Mouse (Mus musculus): ENCODE measurements around the gene Nup133. TPM values are rescaled to one million over a fixed set of nuclear protein-coding genes. Genes with fewer than 3 reads are reported as not detected.

Nup133 gene
- polyA plus RNA-seq, 1 experiment from 2014 or later = 26.4 TPM

GRCm38 (mm10) chr8:123925671-123926070 is 23.4 kb downstream of the Nup133 start:
- Histone ChIP-seq H3K27me3 (replicated peaks; ENCODE audit: control insufficient read depth, insufficient read depth, low read length) (no peaks in the 10 kb centered on the region), H3K9ac (ENCODE audit: low read depth, low read length) (no peak overlapping the region), H3K9me3 (ENCODE audit: control insufficient read depth, low read length) (no peaks in the 10 kb centered on the region), H3K27ac (ENCODE audit: low read length) (no peak overlapping the region), H3K4me1 (ENCODE audit: control insufficient read depth, insufficient read depth, low read length) (no peaks in the 10 kb centered on the region), H3K4me2 (ENCODE audit: low read depth, low read length) (no peak overlapping the region), H3K36me3 (ENCODE audit: control insufficient read depth, insufficient read depth, low read length) (peaks cover 6% of the 10 kb centered on the region; the same call in 1 of the 2 replicates), H3K4me3 (ENCODE audit: low read length) (no peak overlapping the region)
- WGBS = 88% methylated on average over 3 of the region's 3 CpGs
- ATAC-seq = no peak

DNA sequence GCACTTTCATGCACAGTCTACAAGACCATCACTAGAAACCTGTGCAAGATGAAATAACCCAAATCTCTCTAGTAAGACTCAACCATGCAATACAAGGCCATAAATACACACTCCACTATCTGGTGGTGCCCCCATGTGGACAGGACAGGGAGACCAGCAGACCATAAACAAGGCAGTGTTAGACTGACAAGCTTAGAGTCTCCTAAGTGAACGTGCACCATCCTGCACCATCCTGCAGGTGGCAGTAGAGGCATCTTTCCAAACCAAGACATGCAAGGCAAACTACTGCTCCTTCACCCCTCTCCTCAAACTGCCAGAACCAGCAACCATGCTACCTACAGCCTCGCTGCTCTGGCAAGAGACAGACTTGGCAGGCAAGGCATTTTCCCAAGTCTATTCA is 24.3 kb downstream of the Nup133 start:
- no peak overlapping the region for H3K27ac ChIP-seq (ENCODE audit: low read length)
- no peaks in the 10 kb centered on the region for H3K4me1 ChIP-seq (ENCODE audit: control insufficient read depth, insufficient read depth, low read length)
- peak; percentile 69 for ATAC-seq
- peaks cover 6% of the 10 kb centered on the region; the same call in 1 of the 2 replicates for H3K36me3 ChIP-seq (ENCODE audit: control insufficient read depth, insufficient read depth, low read length)
- no peak overlapping the region for H3K9ac ChIP-seq (ENCODE audit: low read depth, low read length)
- no peaks in the 10 kb centered on the region for H3K9me3 ChIP-seq (ENCODE audit: control insufficient read depth, low read length)
- WGBS = 20% methylated on average over 2 of the region's 2 CpGs
- H3K4me3 ChIP-seq (ENCODE audit: low read length) = no peak overlapping the region
- no peaks in the 10 kb centered on the region for H3K27me3 ChIP-seq (replicated peaks; ENCODE audit: control insufficient read depth, insufficient read depth, low read length)
- H3K4me2 ChIP-seq (ENCODE audit: low read depth, low read length) = no peak overlapping the region

DNA sequence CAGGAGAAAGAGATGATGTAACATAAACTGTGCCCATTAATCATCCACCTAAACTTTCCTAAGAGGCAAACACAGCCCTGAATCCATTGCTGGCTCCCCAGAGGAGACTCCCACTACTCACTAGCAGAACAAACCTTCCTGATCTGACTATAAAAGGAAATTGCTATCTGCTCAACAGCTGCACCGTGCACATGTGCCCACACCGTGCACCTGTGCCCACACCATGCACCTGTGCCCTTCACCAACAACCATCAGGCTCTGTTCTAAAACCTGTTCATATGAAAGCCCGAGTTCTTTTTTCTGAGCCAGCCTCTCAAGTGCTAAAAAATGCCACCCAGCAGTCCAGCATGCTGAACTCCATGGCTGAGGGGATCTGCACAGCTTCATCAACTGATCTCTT is 34.4 kb downstream of the Nup133 start:
- no peak overlapping the region for H3K9ac ChIP-seq (ENCODE audit: low read depth, low read length)
- H3K36me3 ChIP-seq (ENCODE audit: control insufficient read depth, insufficient read depth, low read length) = peaks cover 25% of the 10 kb centered on the region
- WGBS = 98% methylated on average over 3 of the region's 3 CpGs
- H3K4me2 ChIP-seq (ENCODE audit: low read depth, low read length) = no peak overlapping the region
- H3K4me3 ChIP-seq (ENCODE audit: low read length) = no peak overlapping the region
- no peak for ATAC-seq
- no peaks in the 10 kb centered on the region for H3K27me3 ChIP-seq (replicated peaks; ENCODE audit: control insufficient read depth, insufficient read depth, low read length)
- no peaks in the 10 kb centered on the region for H3K4me1 ChIP-seq (ENCODE audit: control insufficient read depth, insufficient read depth, low read length)
- H3K9me3 ChIP-seq (ENCODE audit: control insufficient read depth, low read length) = no peaks in the 10 kb centered on the region
- H3K27ac ChIP-seq (ENCODE audit: low read length) = no peak overlapping the region

DNA sequence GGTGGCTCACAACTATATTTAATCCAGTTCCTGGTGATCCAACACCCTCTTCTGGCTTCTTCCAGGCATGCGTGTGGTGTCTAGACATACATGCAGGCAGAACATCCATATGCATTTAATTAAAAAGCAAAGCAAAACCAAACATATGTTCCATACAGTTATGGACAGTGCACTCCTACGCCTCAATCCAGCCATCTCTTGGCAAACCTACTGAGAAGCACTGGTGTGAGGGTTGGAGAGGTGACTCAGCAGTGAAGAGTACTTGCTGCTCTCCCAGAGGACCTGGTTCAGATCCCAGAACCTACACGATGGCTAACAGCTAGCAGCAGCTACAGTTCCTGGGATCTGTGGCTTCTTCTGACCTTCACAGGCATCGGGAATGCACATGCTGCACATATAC is 36.8 kb downstream of the Nup133 start:
- no peaks in the 10 kb centered on the region for H3K9me3 ChIP-seq (ENCODE audit: control insufficient read depth, low read length)
- H3K4me2 ChIP-seq (ENCODE audit: low read depth, low read length) = no peak overlapping the region
- H3K27me3 ChIP-seq (replicated peaks; ENCODE audit: control insufficient read depth, insufficient read depth, low read length) = no peaks in the 10 kb centered on the region
- 96% methylated on average over 4 of the region's 4 CpGs for WGBS
- no peaks in the 10 kb centered on the region for H3K4me1 ChIP-seq (ENCODE audit: control insufficient read depth, insufficient read depth, low read length)
- no peak overlapping the region for H3K9ac ChIP-seq (ENCODE audit: low read depth, low read length)
- no peak overlapping the region for H3K27ac ChIP-seq (ENCODE audit: low read length)
- peaks cover 24% of the 10 kb centered on the region for H3K36me3 ChIP-seq (ENCODE audit: control insufficient read depth, insufficient read depth, low read length)
- ATAC-seq = no peak
- H3K4me3 ChIP-seq (ENCODE audit: low read length) = no peak overlapping the region

DNA sequence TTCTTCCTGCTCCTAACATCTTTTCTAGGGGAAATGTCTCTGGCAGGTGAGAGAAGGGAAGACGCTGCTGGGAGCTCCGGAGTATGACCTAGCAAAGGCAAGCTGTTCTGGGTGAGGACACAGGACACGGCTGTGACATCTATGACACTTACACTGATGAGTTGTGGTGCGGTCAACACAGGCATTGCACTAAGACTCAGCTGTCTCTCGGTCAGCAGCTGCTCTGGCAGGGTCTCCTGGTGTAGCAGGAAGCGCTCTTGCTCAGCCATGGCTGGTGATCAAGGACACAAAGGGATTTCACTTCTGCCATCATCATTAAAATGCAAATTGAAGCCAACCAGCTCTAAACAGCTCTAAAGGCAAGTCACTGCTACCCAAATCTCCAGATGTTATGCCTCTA is 41.5 kb downstream of the Nup133 start:
- no peak overlapping the region for H3K4me2 ChIP-seq (ENCODE audit: low read depth, low read length)
- WGBS = 95% methylated on average over 6 of the region's 6 CpGs
- no peaks in the 10 kb centered on the region for H3K27me3 ChIP-seq (replicated peaks; ENCODE audit: control insufficient read depth, insufficient read depth, low read length)
- H3K9ac ChIP-seq (ENCODE audit: low read depth, low read length) = no peak overlapping the region
- no peaks in the 10 kb centered on the region for H3K9me3 ChIP-seq (ENCODE audit: control insufficient read depth, low read length)
- H3K27ac ChIP-seq (ENCODE audit: low read length) = no peak overlapping the region
- no peak for ATAC-seq
- no peak overlapping the region for H3K4me3 ChIP-seq (ENCODE audit: low read length)
- H3K36me3 ChIP-seq (ENCODE audit: control insufficient read depth, insufficient read depth, low read length) = peaks cover 9% of the 10 kb centered on the region
- no peaks in the 10 kb centered on the region for H3K4me1 ChIP-seq (ENCODE audit: control insufficient read depth, insufficient read depth, low read length)

GRCm38 (mm10) chr8:123902653-123903052 is 46.4 kb downstream of the Nup133 start:
- no peak overlapping the region for H3K9ac ChIP-seq (ENCODE audit: low read depth, low read length)
- no peak overlapping the region for H3K4me2 ChIP-seq (ENCODE audit: low read depth, low read length)
- no peaks in the 10 kb centered on the region for H3K27me3 ChIP-seq (replicated peaks; ENCODE audit: control insufficient read depth, insufficient read depth, low read length)
- no peak overlapping the region for H3K27ac ChIP-seq (ENCODE audit: low read length)
- no peak for ATAC-seq
- 83% methylated on average over 7 of the region's 7 CpGs for WGBS
- H3K36me3 ChIP-seq (ENCODE audit: control insufficient read depth, insufficient read depth, low read length) = peaks cover 6% of the 10 kb centered on the region
- no peaks in the 10 kb centered on the region for H3K9me3 ChIP-seq (ENCODE audit: control insufficient read depth, low read length)
- H3K4me3 ChIP-seq (ENCODE audit: low read length) = no peak overlapping the region
- no peaks in the 10 kb centered on the region for H3K4me1 ChIP-seq (ENCODE audit: control insufficient read depth, insufficient read depth, low read length)

GRCm38 (mm10) chr8:123899366-123899765 is 49.7 kb downstream of the Nup133 start:
- peaks cover 7% of the 10 kb centered on the region for H3K27me3 ChIP-seq (replicated peaks; ENCODE audit: control insufficient read depth, insufficient read depth, low read length)
- no peak overlapping the region for H3K4me2 ChIP-seq (ENCODE audit: low read depth, low read length)
- no peaks in the 10 kb centered on the region for H3K9me3 ChIP-seq (ENCODE audit: control insufficient read depth, low read length)
- no peak overlapping the region for H3K4me3 ChIP-seq (ENCODE audit: low read length)
- no peak overlapping the region for H3K9ac ChIP-seq (ENCODE audit: low read depth, low read length)
- peaks cover 6% of the 10 kb centered on the region; the same call in 1 of the 2 replicates for H3K36me3 ChIP-seq (ENCODE audit: control insufficient read depth, insufficient read depth, low read length)
- peaks cover 5% of the 10 kb centered on the region; the same call in 1 of the 2 replicates for H3K4me1 ChIP-seq (ENCODE audit: control insufficient read depth, insufficient read depth, low read length)
- no peak for ATAC-seq
- H3K27ac ChIP-seq (ENCODE audit: low read length) = no peak overlapping the region
- WGBS = 83% methylated on average over 7 of the region's 7 CpGs

DNA sequence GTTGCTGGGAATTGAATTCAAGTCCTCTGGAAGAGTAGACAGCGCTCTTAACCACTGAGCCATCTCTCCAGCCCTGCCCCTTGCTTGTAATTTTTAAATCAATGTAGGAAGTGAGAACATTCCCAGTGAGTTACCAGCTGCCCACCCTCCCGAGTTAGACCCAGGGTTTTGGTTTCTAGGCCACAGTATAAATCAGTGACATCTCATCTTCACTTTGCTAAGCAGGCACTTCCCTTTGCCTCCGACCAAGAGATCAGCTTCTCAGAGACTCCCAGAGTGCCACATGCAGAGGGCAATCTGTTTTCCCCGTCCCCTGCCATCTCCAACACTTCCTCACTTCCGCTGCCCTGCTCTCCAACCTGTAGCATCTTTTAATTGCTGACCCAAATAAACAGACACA is 50.5 kb downstream of the Nup133 start:
- Histone ChIP-seq H3K4me3 (ENCODE audit: low read length) (no peak overlapping the region), H3K9ac (ENCODE audit: low read depth, low read length) (no peak overlapping the region), H3K27me3 (replicated peaks; ENCODE audit: control insufficient read depth, insufficient read depth, low read length) (peaks cover 15% of the 10 kb centered on the region), H3K9me3 (ENCODE audit: control insufficient read depth, low read length) (no peaks in the 10 kb centered on the region), H3K36me3 (ENCODE audit: control insufficient read depth, insufficient read depth, low read length) (peaks cover 2% of the 10 kb centered on the region; the same call in 1 of the 2 replicates), H3K4me1 (ENCODE audit: control insufficient read depth, insufficient read depth, low read length) (peaks cover 5% of the 10 kb centered on the region; the same call in 1 of the 2 replicates), H3K27ac (ENCODE audit: low read length) (no peak overlapping the region), H3K4me2 (ENCODE audit: low read depth, low read length) (no peak overlapping the region)
- WGBS = 93% methylated on average over 5 of the region's 5 CpGs
- no peak for ATAC-seq

GRCm38 (mm10) chr8:123896774-123897173 is 52.3 kb downstream of the Nup133 start:
- H3K27ac ChIP-seq (ENCODE audit: low read length) = no peak overlapping the region; the same call in 1 of the 2 replicates
- WGBS = 49% methylated on average over 10 of the region's 10 CpGs
- H3K4me2 ChIP-seq (ENCODE audit: low read depth, low read length) = peak overlapping the region; percentile 23; the same call in 1 of the 2 replicates
- no peak overlapping the region for H3K4me3 ChIP-seq (ENCODE audit: low read length)
- H3K9ac ChIP-seq (ENCODE audit: low read depth, low read length) = no peak overlapping the region
- H3K27me3 ChIP-seq (replicated peaks; ENCODE audit: control insufficient read depth, insufficient read depth, low read length) = peaks cover 33% of the 10 kb centered on the region
- no peaks in the 10 kb centered on the region for H3K9me3 ChIP-seq (ENCODE audit: control insufficient read depth, low read length)
- peaks cover 9% of the 10 kb centered on the region for H3K4me1 ChIP-seq (ENCODE audit: control insufficient read depth, insufficient read depth, low read length)
- H3K36me3 ChIP-seq (ENCODE audit: control insufficient read depth, insufficient read depth, low read length) = no peaks in the 10 kb centered on the region
- peak; percentile 29; the same call in 1 of the 2 replicates for ATAC-seq

GRCm38 (mm10) chr8:123896366-123896761 is 52.7 kb downstream of the Nup133 start:
- WGBS = 37% methylated on average over 14 of the region's 14 CpGs
- Histone ChIP-seq H3K27ac (ENCODE audit: low read length) (no peak overlapping the region), H3K36me3 (ENCODE audit: control insufficient read depth, insufficient read depth, low read length) (no peaks in the 10 kb centered on the region), H3K4me2 (ENCODE audit: low read depth, low read length) (peak overlapping the region; percentile 23; the same call in 1 of the 2 replicates), H3K9ac (ENCODE audit: low read depth, low read length) (no peak overlapping the region), H3K9me3 (ENCODE audit: control insufficient read depth, low read length) (no peaks in the 10 kb centered on the region), H3K27me3 (replicated peaks; ENCODE audit: control insufficient read depth, insufficient read depth, low read length) (peaks cover 37% of the 10 kb centered on the region), H3K4me3 (ENCODE audit: low read length) (no peak overlapping the region), H3K4me1 (ENCODE audit: control insufficient read depth, insufficient read depth, low read length) (peaks cover 10% of the 10 kb centered on the region)
- ATAC-seq = peak; percentile 74
